Mouse (Mus musculus): ENCODE results near the gene Lrrc3c.

- TF ChIP-seq CTCF (IDR thresholded peaks at IDR 0.05; ENCODE audit: control insufficient read depth, insufficient read depth, low read length) (no peak), POLR2A (IDR thresholded peaks at IDR 0.05; ENCODE audit: borderline replicate concordance, control insufficient read depth, low read depth, low read length) (no peak)
These were observed 2.1 kb upstream of the Lrrc3c start for GRCm38 (mm10) chr11:98595955-98596354.

Data from bone marrow, adult 2 months (tissue).